Mouse (Mus musculus): ENCODE measurements around the gene Adamtsl4.

GRCm38 (mm10) chr3:95684846-95685245, 2.9 kb downstream of the Adamtsl4 start:
- TF ChIP-seq CTCF (IDR thresholded peaks at IDR 0.05; ENCODE audit: borderline replicate concordance, insufficient read depth, low read length) (no peak), POLR2A (IDR thresholded peaks at IDR 0.05; ENCODE audit: low read depth, low read length) (no peak)

All from embryonic fibroblast, embryonic 13.5 days (primary cell).